Mouse (Mus musculus) small intestine, adult 2 months (tissue): ENCODE results near the gene Dst. TPM values are rescaled to one million over a fixed set of nuclear protein-coding genes. Genes with fewer than 3 reads are reported as not detected.
A peak's percentile ranks its signal among the peaks of the same experiment; 100 is the strongest.

ENCODE experiments used
- H3K27ac ChIP-seq: fragments of 200-500 bp; 2 replicates; pipeline ENCODE4 v1.5.1; 2012; ENCODE audit warnings: low read depth, low read length, control low read depth, inconsistent platforms; ENCODE audit not compliant: insufficient read depth
- H3K27me3 ChIP-seq: fragments of 200-500 bp; 2 replicates; pipeline ENCODE4 v1.6.1; 2012; ENCODE audit warnings: mild to moderate bottlenecking, moderate library complexity, low read length, inconsistent platforms; ENCODE audit not compliant: control insufficient read depth, insufficient read depth
- H3K36me3 ChIP-seq: fragments of 200-500 bp; 2 replicates; pipeline ENCODE4 v1.6.1; 2012; ENCODE audit warnings: mild to moderate bottlenecking, low read length, control low read depth, inconsistent platforms; ENCODE audit not compliant: control insufficient read depth, insufficient read depth
- H3K4me1 ChIP-seq: fragments of 200-500 bp; 2 replicates; pipeline ENCODE4 v1.6.1; 2012; ENCODE audit warnings: low read length, inconsistent platforms, mixed read lengths; ENCODE audit not compliant: control insufficient read depth, insufficient read depth, insufficient read length
- H3K4me3 ChIP-seq: fragments of 200-500 bp; 2 replicates; pipeline ENCODE4 v1.5.1; 2012; ENCODE audit warnings: low read depth, mild to moderate bottlenecking, control low read depth, inconsistent platforms, low read length, moderate library complexity
- CTCF ChIP-seq: fragments of 200-500 bp; IDR thresholded peaks from 2 replicates; pipeline ENCODE4 v1.5.1; 2012; ENCODE audit warnings: low read depth, mild to moderate bottlenecking, control low read depth, inconsistent platforms, low read length, moderate library complexity, mixed read lengths; ENCODE audit not compliant: insufficient replicate concordance, insufficient read length; ENCODE audit errors: extremely low read depth
- POLR2A ChIP-seq: fragments of 200-500 bp; IDR thresholded peaks from 2 replicates; pipeline ENCODE4 v1.6.1; 2012; ENCODE audit warnings: low read depth, mild to moderate bottlenecking, control low read depth, inconsistent platforms, low read length, moderate library complexity
- WGBS: fragments of 180-500 bp; shearing (Covaris S2); methylation state at CpG from one replicate; pipeline ENCODE4 v1.1.7; 2018; 5-methylcytosine and 5-hydroxymethylcytosine counted together
- polyA plus RNA-seq: library from polyadenylated mRNA; depleted of rRNA; stranded (reverse); fragments of >200 nt; gene quantifications from 2 replicates; pipeline ENCODE4 v1.2.3, GENCODE M21; 2012; rRNA removed

Dst gene
- polyA plus RNA-seq, 1 experiment: 31.9 TPM

- TF ChIP-seq CTCF: no peak
- no peak for TF ChIP-seq POLR2A
- Histone ChIP-seq H3K4me3 (no peak overlapping the region), H3K36me3 (no peaks in the 10 kb centered on the region; the same call in 1 of the 2 replicates), H3K4me1 (peaks cover 2% of the 10 kb centered on the region; the same call in 1 of the 2 replicates), H3K27me3 (no peaks in the 10 kb centered on the region; the same call in 1 of the 2 replicates), H3K27ac (peak overlapping the region; percentile 15; the same call in 1 of the 2 replicates)
- WGBS: 87% methylated on average over 4 of the region's 4 CpGs
Observed at GRCm38 (mm10) chr1:34312806-34313205, 404.8 kb downstream of the Dst start.

DNA sequence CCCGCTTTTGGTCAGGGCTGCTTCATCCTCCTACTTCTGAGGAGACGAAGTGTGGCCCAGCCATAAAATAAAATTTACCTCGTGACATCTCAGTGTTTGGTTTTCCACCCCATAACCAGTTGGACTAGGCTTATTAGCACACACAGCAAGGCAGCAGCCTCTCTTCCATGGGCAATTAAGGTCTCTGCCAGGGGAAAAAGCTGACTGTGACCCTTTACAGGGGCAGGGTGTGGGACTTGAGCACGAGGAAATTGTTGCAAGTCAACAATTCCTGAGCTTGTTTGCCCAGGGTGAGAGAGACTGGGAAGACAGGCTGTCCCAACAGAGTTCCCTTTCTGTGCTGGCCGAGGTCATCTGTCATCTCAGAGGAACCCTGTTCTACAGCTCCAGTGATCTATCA is 407.4 kb downstream of the Dst start:
- 25% methylated on average over 5 of the region's 5 CpGs for WGBS
- no peak overlapping the region for H3K27ac ChIP-seq
- H3K36me3 ChIP-seq: no peaks in the 10 kb centered on the region
- peaks cover 2% of the 10 kb centered on the region; the same call in 1 of the 2 replicates for H3K4me1 ChIP-seq
- no peak overlapping the region for H3K4me3 ChIP-seq
- TF ChIP-seq POLR2A (no peak), CTCF (no peak)
- H3K27me3 ChIP-seq: no peaks in the 10 kb centered on the region; the same call in 1 of the 2 replicates

- 79% methylated on average over 7 of the region's 7 CpGs for WGBS
Observed at GRCm38 (mm10) chr1:34324255-34324654, 416.2 kb downstream of the Dst start.

GRCm38 (mm10) chr1:34328606-34329005 is 420.6 kb downstream of the Dst start:
- Histone ChIP-seq H3K36me3 (no peaks in the 10 kb centered on the region), H3K27ac (no peak overlapping the region)
- TF ChIP-seq POLR2A (no peak), CTCF (no peak)

More at GRCm38 (mm10) chr1:34324255-34324654, 416.2 kb downstream of the Dst start:
- TF ChIP-seq POLR2A (no peak), CTCF (no peak)
- no peak overlapping the region for H3K27ac ChIP-seq
- no peaks in the 10 kb centered on the region for H3K4me1 ChIP-seq
- no peak overlapping the region for H3K4me3 ChIP-seq
- no peaks in the 10 kb centered on the region for H3K27me3 ChIP-seq
- H3K36me3 ChIP-seq: no peaks in the 10 kb centered on the region

GRCm38 (mm10) chr1:34331767-34332166 is 423.7 kb downstream of the Dst start:
- 69% methylated on average over 3 of the region's 3 CpGs for WGBS

More at GRCm38 (mm10) chr1:34328606-34329005, 420.6 kb downstream of the Dst start:
- H3K4me1 ChIP-seq: no peaks in the 10 kb centered on the region
- H3K27me3 ChIP-seq: no peaks in the 10 kb centered on the region
- H3K4me3 ChIP-seq: no peak overlapping the region
- WGBS: 80% methylated on average over 6 of the region's 6 CpGs

More at GRCm38 (mm10) chr1:34331767-34332166, 423.7 kb downstream of the Dst start:
- no peak overlapping the region for H3K4me3 ChIP-seq
- H3K27me3 ChIP-seq: no peaks in the 10 kb centered on the region
- no peaks in the 10 kb centered on the region for H3K36me3 ChIP-seq
- TF ChIP-seq CTCF (no peak), POLR2A (no peak)
- no peaks in the 10 kb centered on the region for H3K4me1 ChIP-seq
- H3K27ac ChIP-seq: no peak overlapping the region

Other genes starting within 250 kb of the Dst start
- 1.6 and 2.5 TPM in 2 replicates for gene Prim2, start 238.4 kb upstream of the Dst start, polyA plus RNA-seq
- gene Rab23, start 188.3 kb upstream of the Dst start, polyA plus RNA-seq: 3.9 and 4.6 TPM in 2 replicates
- 5.6 and 9.6 TPM in 2 replicates for gene Bag2, start 150.4 kb upstream of the Dst start, polyA plus RNA-seq
- 1.4 TPM in 2 replicates for gene Zfp451, start 93.6 kb upstream of the Dst start, polyA plus RNA-seq
- 0.08 and 0.14 TPM in 2 replicates for gene Bend6, start 409 bp upstream of the Dst start, polyA plus RNA-seq